ENCODE assay signal across 14 mouse cellular contexts in the genomic region with DNA sequence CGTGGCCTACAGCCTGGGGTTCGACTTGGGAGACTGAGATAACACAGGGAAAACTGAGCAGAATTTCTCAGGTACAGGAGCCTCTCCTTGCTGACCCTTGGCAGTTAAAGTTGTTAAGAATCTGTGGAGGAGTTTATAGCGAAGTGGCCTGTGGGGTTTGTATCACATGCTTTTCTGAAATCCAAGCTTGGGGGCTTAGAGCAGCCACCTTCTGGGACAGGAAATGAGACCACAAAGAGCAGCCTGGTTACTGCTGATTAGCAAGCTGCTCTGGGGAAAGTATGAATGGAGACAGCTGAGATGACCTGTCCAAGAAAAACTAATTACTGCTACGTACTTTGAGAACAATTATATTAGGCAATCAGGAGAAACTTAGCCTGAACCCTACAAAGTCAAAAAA.
DNase-seq lines count a peak whose midpoint lies in the region; ATAC-seq and TF ChIP-seq lines count a peak whose summit lies in the region.
"Had no signal": no experiment of that assay in that cellular context is flagged by ENCODE, and none has a peak within 500 bp of the region (broad histone marks: within the 10 kb centered on the region; RNA-seq: fewer than 3 reads in every experiment).

No protein-coding gene starts in this region.

- H3K79me2 ChIP-seq in MEL (ENCODE audit: control insufficient read depth, insufficient read depth, low read length, poor library complexity), result no peaks in the 10 kb centered on the region

- no peaks in the 10 kb centered on the region for H3K27me3 ChIP-seq in forebrain, embryonic 14.5 days (replicated peaks; ENCODE audit: control insufficient read depth, insufficient read depth, low read length)
- H3K27me3 ChIP-seq in forebrain, embryonic 11.5 days (ENCODE audit: control insufficient read depth, insufficient read depth, low read length), result no peaks in the 10 kb centered on the region
- H3K27me3 ChIP-seq in kidney, embryonic 14.5 days (ENCODE audit: control insufficient read depth, insufficient read depth, low read length), result no peaks in the 10 kb centered on the region
- peaks cover 0 to 4% of the 10 kb centered on the region in 2 experiments; a peak in 2 of 4 replicates for H3K27me3 ChIP-seq in MEL (ENCODE audit: control insufficient read depth in 1 of 2, insufficient read depth in 2 of 2, low read length in 2 of 2)

- H3K27ac ChIP-seq in forebrain, embryonic 14.5 days (ENCODE audit: low read depth, low read length), result 0 out of 2 replicates have a peak overlapping the region, but pooled peaks have one; percentile 11
- no peak overlapping the region; the same call in 1 of the 2 replicates for H3K27ac ChIP-seq in forebrain, embryonic 11.5 days (ENCODE audit: low read depth, low read length)
- H3K27ac ChIP-seq in kidney, embryonic 14.5 days (ENCODE audit: low read depth, low read length), result peak overlapping the region; percentile 9; the same call in 1 of the 2 replicates
- H3K27ac ChIP-seq in MEL (ENCODE audit: control insufficient read depth, low read depth, low read length), result peak overlapping the region; percentile 41; the same call in 1 of the 2 replicates

- no peak for DNase-seq in forebrain, embryonic 14.5 days (ENCODE audit: low spot score)
- DNase-seq in forebrain, embryonic 11.5 days (ENCODE audit: low spot score), result no peak
- DNase-seq in kidney, adult 11 months, result no peak
- peak; percentile 68 for DNase-seq in MEL (ENCODE audit: low read depth, low spot score)
- no peak for DNase-seq in adrenal gland, postnatal 25 days
- DNase-seq in adrenal gland, adult 8-10 months, result no peak
- DNase-seq: cerebellum, adult 9-10 months; lung, embryonic 14.5 days; spleen, adult 18-20 months; thymus, postnatal 4 days had no signal

- no peak for ATAC-seq in forebrain, embryonic 14.5 days
- ATAC-seq in forebrain, embryonic 11.5 days (replicated peaks; ENCODE audit: low FRiP score), result no peak
- peak; percentile 29; the same call in 1 of the 2 replicates for ATAC-seq in kidney, embryonic 14.5 days (ENCODE audit: low FRiP score, low TSS enrichment)
- peak; percentile 84 to 88 for ATAC-seq in hematopoietic stem cell, adult 5-6 weeks (replicated peaks in 1 of 2; ENCODE audit: insufficient read depth in 1 of 2, low FRiP score in 2 of 2, low TSS enrichment in 1 of 2, low read depth in 1 of 2, poor library complexity in 2 of 2, severe bottlenecking in 2 of 2)
- ATAC-seq: intestine, postnatal 0 days had no signal

- peak; percentile 63 to 74 for TF ChIP-seq EP300 in MEL (IDR thresholded peaks at IDR 0.05; ENCODE audit: low read depth in 1 of 2, low read length in 2 of 2)

- no peaks in the 10 kb centered on the region for H3K9me3 ChIP-seq in forebrain, embryonic 14.5 days (replicated peaks; ENCODE audit: control insufficient read depth, low read length)
- H3K9me3 ChIP-seq in forebrain, embryonic 11.5 days (ENCODE audit: control insufficient read depth, low read length), result no peaks in the 10 kb centered on the region
- no peaks in the 10 kb centered on the region for H3K9me3 ChIP-seq in kidney, embryonic 14.5 days (ENCODE audit: control insufficient read depth, low read length)
- no peaks in the 10 kb centered on the region for H3K9me3 ChIP-seq in MEL (replicated peaks; ENCODE audit: insufficient read depth, low read length)

- WGBS in forebrain, embryonic 14.5 days, result 23% methylated on average over 4 of the region's 4 CpGs
- WGBS in forebrain, embryonic 11.5 days, result 42% methylated on average over 4 of the region's 4 CpGs
- 29% methylated on average over 4 of the region's 4 CpGs for WGBS in kidney, embryonic 14.5 days

- H3K4me2 ChIP-seq in forebrain, embryonic 14.5 days (ENCODE audit: low read length), result no peak overlapping the region
- no peak overlapping the region for H3K4me2 ChIP-seq in forebrain, embryonic 11.5 days (ENCODE audit: low read depth, low read length, severe bottlenecking)
- H3K4me2 ChIP-seq in kidney, embryonic 14.5 days (replicated peaks; ENCODE audit: low read depth, low read length), result no peak overlapping the region
- H3K4me2 ChIP-seq: lung, embryonic 14.5 days; midbrain, embryonic 11.5 days had no signal

- TF ChIP-seq CTCF in MEL (IDR thresholded peaks at IDR 0.05 in 2 of 3, conservative IDR thresholded peaks at IDR 0.05 in 1 of 3; ENCODE audit: control insufficient read depth in 1 of 3, insufficient read depth in 1 of 3, low read depth in 2 of 3, low read length in 3 of 3, poor library complexity in 1 of 3, severe bottlenecking in 1 of 3), result no peak

- H3K4me3 ChIP-seq in forebrain, embryonic 14.5 days (ENCODE audit: low read depth, low read length), result no peak overlapping the region
- H3K4me3 ChIP-seq in forebrain, embryonic 11.5 days (ENCODE audit: low read depth, low read length), result no peak overlapping the region
- H3K4me3 ChIP-seq in kidney, embryonic 14.5 days (ENCODE audit: low read length), result no peak overlapping the region
- H3K4me3 ChIP-seq in MEL (ENCODE audit: control insufficient read depth in 1 of 2, insufficient read depth in 1 of 2, low read depth in 2 of 2, low read length in 2 of 2), result peak overlapping the region in 1 of 2 experiments; percentile 24; a peak in 1 of 4 replicates

- TF ChIP-seq RAD21 in MEL (IDR thresholded peaks at IDR 0.05; ENCODE audit: low read depth, low read length), result no peak

- peaks cover 27% of the 10 kb centered on the region for H3K4me1 ChIP-seq in forebrain, embryonic 14.5 days (ENCODE audit: control insufficient read depth, insufficient read depth, low read length)
- peaks cover 3% of the 10 kb centered on the region; the same call in 1 of the 2 replicates for H3K4me1 ChIP-seq in forebrain, embryonic 11.5 days (replicated peaks; ENCODE audit: control insufficient read depth, insufficient read depth, low read length)
- H3K4me1 ChIP-seq in kidney, embryonic 14.5 days (ENCODE audit: control insufficient read depth, insufficient read depth, low read length), result peaks cover 6% of the 10 kb centered on the region
- peaks cover 0 to 11% of the 10 kb centered on the region in 2 experiments; a peak in 1 of 4 replicates for H3K4me1 ChIP-seq in MEL (ENCODE audit: control insufficient read depth in 1 of 2, insufficient read depth in 2 of 2, low read length in 2 of 2)

- H3K9ac ChIP-seq in forebrain, embryonic 14.5 days (ENCODE audit: low read length), result no peak overlapping the region
- no peak overlapping the region for H3K9ac ChIP-seq in forebrain, embryonic 11.5 days (ENCODE audit: low read length)
- H3K9ac ChIP-seq in kidney, embryonic 14.5 days (ENCODE audit: low read depth, low read length), result no peak overlapping the region
- H3K9ac ChIP-seq in MEL (ENCODE audit: control insufficient read depth, low read depth, low read length, poor library complexity, severe bottlenecking), result no peak overlapping the region
- H3K9ac ChIP-seq: lung, embryonic 14.5 days had no signal

- peaks cover 4% of the 10 kb centered on the region for H3K36me3 ChIP-seq in forebrain, embryonic 14.5 days (ENCODE audit: control insufficient read depth, insufficient read depth, low read length)
- no peaks in the 10 kb centered on the region; the same call in 1 of the 2 replicates for H3K36me3 ChIP-seq in forebrain, embryonic 11.5 days (ENCODE audit: control insufficient read depth, insufficient read depth, low read length)
- H3K36me3 ChIP-seq in kidney, embryonic 14.5 days (ENCODE audit: control insufficient read depth, insufficient read depth, low read length), result peaks cover 5% of the 10 kb centered on the region; the same call in 1 of the 2 replicates
- H3K36me3 ChIP-seq in MEL (ENCODE audit: control insufficient read depth in 1 of 2, insufficient read depth in 2 of 2, low read length in 2 of 2), result peaks cover 0 to 3% of the 10 kb centered on the region in 2 experiments; a peak in 1 of 4 replicates

- no peak for TF ChIP-seq POLR2A in MEL (IDR thresholded peaks at IDR 0.05; ENCODE audit: control insufficient read depth in 1 of 2, insufficient read depth in 1 of 2, low read depth in 1 of 2, low read length in 2 of 2, poor library complexity in 1 of 2)

TF ChIP-seq in MEL, 35 proteins besides CTCF, POLR2A, EP300 and RAD21:
- TF ChIP-seq POLR2AphosphoS5 (IDR thresholded peaks at IDR 0.05; ENCODE audit: borderline replicate concordance, low read depth, low read length) (no peak), ELF1 (IDR thresholded peaks at IDR 0.05; ENCODE audit: low read depth, low read length) (no peak), TCF12 (IDR thresholded peaks at IDR 0.05; ENCODE audit: low read depth, low read length) (peak; percentile 74), NRF1 (IDR thresholded peaks at IDR 0.05; ENCODE audit: insufficient read depth, low read depth, low read length, poor library complexity, severe bottlenecking) (no peak), UBTF (IDR thresholded peaks at IDR 0.05; ENCODE audit: borderline replicate concordance, insufficient read depth, low read depth, low read length) (no peak), ETS1 (IDR thresholded peaks at IDR 0.05; ENCODE audit: low read depth, low read length) (peak; percentile 31; the same call in 1 of the 2 replicates), ZC3H11A (IDR thresholded peaks at IDR 0.05; ENCODE audit: low read depth, low read length) (no peak), MAZ (IDR thresholded peaks at IDR 0.05; ENCODE audit: low read depth, low read length) (0 out of 2 replicates have a peak, but pooled peaks have one; percentile 33), CHD2 (IDR thresholded peaks at IDR 0.05; ENCODE audit: low read length) (no peak), MYB (IDR thresholded peaks at IDR 0.05; ENCODE audit: low read depth, low read length) (peak; percentile 34), SMC3 (IDR thresholded peaks at IDR 0.05; ENCODE audit: low read depth, low read length) (no peak), KAT2A (conservative IDR thresholded peaks at IDR 0.05; ENCODE audit: low read depth, low read length) (no peak), RCOR1 (IDR thresholded peaks at IDR 0.05; ENCODE audit: low read depth, low read length) (peak; percentile 69), TAL1 (IDR thresholded peaks at IDR 0.05; ENCODE audit: low read length) (peak; percentile 81), MYC (IDR thresholded peaks at IDR 0.05; ENCODE audit: low read depth, low read length) (0 out of 2 replicates have a peak, but pooled peaks have one; percentile 22), USF2 (IDR thresholded peaks at IDR 0.05; ENCODE audit: borderline replicate concordance in 1 of 2, insufficient read depth in 1 of 2, low read depth in 1 of 2, low read length in 2 of 2) (no peak), GATA1 (IDR thresholded peaks at IDR 0.05; ENCODE audit: low read depth, low read length) (peak; percentile 66), BHLHE40 (IDR thresholded peaks at IDR 0.05; ENCODE audit: borderline replicate concordance, low read depth, low read length) (no peak), USF1 (IDR thresholded peaks at IDR 0.05; ENCODE audit: low read depth, low read length) (no peak), E2F4 (IDR thresholded peaks at IDR 0.05; ENCODE audit: borderline replicate concordance, low read depth, low read length) (no peak)

Comparison
In these comparisons a context has a peak if more than half of its experiments do, and no peak if none do; other contexts are left out.
1. ATAC-seq: peak in kidney, embryonic 14.5 days (single experiment) and hematopoietic stem cell, adult 5-6 weeks (2 of 2); none in forebrain, embryonic 14.5 days (single experiment) and forebrain, embryonic 11.5 days (single experiment).